Mouse (Mus musculus): Measurements from ENCODE around the gene Spaca3.

The Spaca3 gene

GRCm38 (mm10) chr11:80862941-80863340 lies 4.8 kb downstream of the Spaca3 start:
- no peak for ATAC-seq (ENCODE audit: insufficient number of reproducible peaks, low FRiP score, low TSS enrichment)

- ATAC-seq (ENCODE audit: insufficient number of reproducible peaks, low FRiP score, low TSS enrichment) = no peak
These were observed 9.9 kb downstream of the Spaca3 start for GRCm38 (mm10) chr11:80868039-80868438.

GRCm38 (mm10) chr11:80872509-80873474 lies 14.6 kb downstream of the Spaca3 start:
- peak; percentile 36; the same call in 1 of the 2 replicates for ATAC-seq (ENCODE audit: insufficient number of reproducible peaks, low FRiP score, low TSS enrichment)

GRCm38 (mm10) chr11:80877131-80877651 lies 19.0 kb downstream of the Spaca3 start:
- peak; percentile 86 for ATAC-seq (ENCODE audit: insufficient number of reproducible peaks, low FRiP score, low TSS enrichment)

GRCm38 (mm10) chr11:80878026-80878425 lies 19.9 kb downstream of the Spaca3 start:
- ATAC-seq (ENCODE audit: insufficient number of reproducible peaks, low FRiP score, low TSS enrichment) = no peak

- no peak for ATAC-seq (ENCODE audit: insufficient number of reproducible peaks, low FRiP score, low TSS enrichment)
These were observed 24.2 kb downstream of the Spaca3 start for GRCm38 (mm10) chr11:80882229-80882810.

GRCm38 (mm10) chr11:80884521-80885231 lies 26.5 kb downstream of the Spaca3 start:
- ATAC-seq (ENCODE audit: insufficient number of reproducible peaks, low FRiP score, low TSS enrichment) = no peak

GRCm38 (mm10) chr11:80886365-80886764 lies 28.2 kb downstream of the Spaca3 start:
- ATAC-seq (ENCODE audit: insufficient number of reproducible peaks, low FRiP score, low TSS enrichment) = no peak

GRCm38 (mm10) chr11:80887021-80887420 lies 28.9 kb downstream of the Spaca3 start:
- peak; percentile 39; the same call in 1 of the 2 replicates for ATAC-seq (ENCODE audit: insufficient number of reproducible peaks, low FRiP score, low TSS enrichment)

- no peak for ATAC-seq (ENCODE audit: insufficient number of reproducible peaks, low FRiP score, low TSS enrichment)
These were observed 31.3 kb downstream of the Spaca3 start for GRCm38 (mm10) chr11:80889336-80890063.

GRCm38 (mm10) chr11:80895853-80896252 lies 37.7 kb downstream of the Spaca3 start:
- no peak for ATAC-seq (ENCODE audit: insufficient number of reproducible peaks, low FRiP score, low TSS enrichment)

- no peak for ATAC-seq (ENCODE audit: insufficient number of reproducible peaks, low FRiP score, low TSS enrichment)
These were observed 42.4 kb downstream of the Spaca3 start for GRCm38 (mm10) chr11:80900555-80900954.

GRCm38 (mm10) chr11:80902664-80903063 lies 44.5 kb downstream of the Spaca3 start:
- no peak for ATAC-seq (ENCODE audit: insufficient number of reproducible peaks, low FRiP score, low TSS enrichment)

- no peak for ATAC-seq (ENCODE audit: insufficient number of reproducible peaks, low FRiP score, low TSS enrichment)
These were observed 45.3 kb downstream of the Spaca3 start for GRCm38 (mm10) chr11:80903426-80903825.

GRCm38 (mm10) chr11:80904559-80904958 lies 46.4 kb downstream of the Spaca3 start:
- no peak for ATAC-seq (ENCODE audit: insufficient number of reproducible peaks, low FRiP score, low TSS enrichment)

GRCm38 (mm10) chr11:80906456-80906855 lies 48.3 kb downstream of the Spaca3 start:
- ATAC-seq (ENCODE audit: insufficient number of reproducible peaks, low FRiP score, low TSS enrichment) = no peak

GRCm38 (mm10) chr11:80907820-80908219 lies 49.7 kb downstream of the Spaca3 start:
- no peak for ATAC-seq (ENCODE audit: insufficient number of reproducible peaks, low FRiP score, low TSS enrichment)

- no peak for ATAC-seq (ENCODE audit: insufficient number of reproducible peaks, low FRiP score, low TSS enrichment)
These were observed 54.6 kb downstream of the Spaca3 start for GRCm38 (mm10) chr11:80912721-80913120.

- ATAC-seq (ENCODE audit: insufficient number of reproducible peaks, low FRiP score, low TSS enrichment) = no peak
These were observed 55.4 kb downstream of the Spaca3 start for GRCm38 (mm10) chr11:80913408-80914024.
